Mouse (Mus musculus) CD8-positive naive resting alpha-beta T cell, adult 2 months (primary cell): ENCODE measurements around the gene Haus2.

Experiments used
- DNase-seq, 2 experiments: peaks; one replicate each; pipeline ENCODE4 v3.0.0; 2022; ENCODE audit warnings: low read depth in 2 of 2, low spot score in 2 of 2

Haus2 gene

DNA sequence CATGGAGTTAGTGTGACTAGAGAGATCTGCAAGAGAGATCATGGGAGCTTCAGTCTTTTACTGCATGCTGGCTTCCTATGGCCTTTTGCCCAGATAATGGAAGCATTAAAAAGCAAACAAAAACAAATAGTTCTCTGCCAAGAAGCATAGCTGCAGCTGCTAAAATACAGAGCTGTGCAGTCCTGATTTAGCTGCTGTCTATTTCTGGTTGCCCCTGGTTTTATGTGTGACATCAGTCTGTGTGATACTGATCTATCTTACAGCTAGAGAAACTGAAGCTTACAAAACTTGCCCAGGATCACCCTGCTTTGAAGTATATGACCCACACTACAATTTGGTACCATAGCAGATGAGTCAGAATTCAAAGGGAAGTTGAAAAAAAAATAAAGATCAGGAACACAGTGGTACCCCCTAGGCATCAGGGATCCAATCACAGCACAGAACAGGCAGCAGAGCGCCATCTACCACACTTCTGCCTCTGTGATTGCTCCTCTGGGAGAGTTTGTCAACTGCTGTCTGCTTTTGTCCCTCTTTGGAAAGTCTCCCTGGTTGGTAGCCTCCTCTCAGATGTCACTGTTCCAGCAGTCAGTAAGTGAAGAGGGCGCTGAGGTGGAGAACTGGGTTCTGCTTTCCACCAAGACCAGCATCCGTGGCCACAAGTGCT lies 54.4 kb downstream of the Haus2 start:
- DNase-seq, result no peak

DNA sequence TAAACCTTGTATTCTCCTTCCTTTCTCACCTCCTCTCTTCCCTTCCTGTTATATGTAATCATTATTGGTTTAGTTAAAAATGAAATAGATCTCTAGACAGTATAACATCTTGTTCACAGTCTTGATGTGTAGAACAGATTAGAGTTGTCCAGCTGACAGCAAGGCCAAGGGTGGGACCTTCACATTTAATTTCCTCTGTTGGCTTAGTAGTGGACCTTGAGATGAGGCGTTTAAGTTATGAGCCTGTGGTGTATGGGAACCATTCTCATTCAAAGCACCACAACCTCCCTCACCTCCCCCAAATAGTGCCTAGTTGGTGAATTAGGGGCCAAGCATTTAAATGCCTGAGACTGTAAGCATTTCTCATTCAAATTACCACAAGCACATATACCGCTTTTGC lies 58.3 kb downstream of the Haus2 start:
- DNase-seq, result no peak

DNA sequence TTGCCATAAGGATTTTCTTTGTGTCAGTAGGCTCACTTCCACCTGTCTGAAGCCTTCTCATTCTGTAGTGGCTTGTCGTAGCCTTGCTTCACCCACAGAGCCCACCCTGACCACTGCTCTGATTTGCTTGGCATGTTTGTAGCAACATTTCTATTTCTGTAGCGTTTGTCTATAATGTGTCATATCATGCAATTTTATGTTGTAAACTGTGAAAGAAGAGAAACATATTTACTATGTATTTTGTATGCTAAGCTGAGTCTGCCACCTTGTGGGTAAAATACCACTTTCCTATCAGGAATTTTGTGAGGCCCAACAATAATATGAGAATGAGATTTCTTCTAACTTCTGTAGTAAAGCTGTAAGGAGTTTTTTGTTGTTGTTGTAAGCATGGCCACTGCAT lies 61.1 kb downstream of the Haus2 start:
- DNase-seq, result no peak
